Mouse (Mus musculus): Measurements from ENCODE around the gene Prr11. TPM values are rescaled to one million over a fixed set of nuclear protein-coding genes. Genes with fewer than 3 reads are reported as not detected.

Prr11 gene
- 4.7 and 5.9 TPM in 2 replicates for polyA plus RNA-seq (2012; rRNA removed)

DNA sequence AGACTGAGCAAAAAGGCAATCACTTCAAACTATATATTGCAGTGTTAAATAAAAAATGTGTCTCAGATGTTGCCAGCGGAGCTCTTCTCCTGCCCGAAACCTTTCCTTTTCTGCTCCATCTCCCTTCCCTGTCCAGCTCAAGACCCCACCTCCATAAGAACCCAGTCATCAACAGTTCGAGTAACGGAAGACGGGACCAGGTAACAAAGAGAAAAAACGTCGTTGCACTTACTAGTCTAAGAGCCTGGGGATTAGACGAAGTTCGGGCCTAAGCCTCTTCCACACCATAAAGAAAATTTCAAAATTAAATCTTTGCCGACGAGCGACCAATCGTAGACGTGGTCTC, at the start of gene Prr11:
Gene Prr11, minus strand, starts transcription at position 300 of the 346 bp plus-strand sequence.

DNA sequence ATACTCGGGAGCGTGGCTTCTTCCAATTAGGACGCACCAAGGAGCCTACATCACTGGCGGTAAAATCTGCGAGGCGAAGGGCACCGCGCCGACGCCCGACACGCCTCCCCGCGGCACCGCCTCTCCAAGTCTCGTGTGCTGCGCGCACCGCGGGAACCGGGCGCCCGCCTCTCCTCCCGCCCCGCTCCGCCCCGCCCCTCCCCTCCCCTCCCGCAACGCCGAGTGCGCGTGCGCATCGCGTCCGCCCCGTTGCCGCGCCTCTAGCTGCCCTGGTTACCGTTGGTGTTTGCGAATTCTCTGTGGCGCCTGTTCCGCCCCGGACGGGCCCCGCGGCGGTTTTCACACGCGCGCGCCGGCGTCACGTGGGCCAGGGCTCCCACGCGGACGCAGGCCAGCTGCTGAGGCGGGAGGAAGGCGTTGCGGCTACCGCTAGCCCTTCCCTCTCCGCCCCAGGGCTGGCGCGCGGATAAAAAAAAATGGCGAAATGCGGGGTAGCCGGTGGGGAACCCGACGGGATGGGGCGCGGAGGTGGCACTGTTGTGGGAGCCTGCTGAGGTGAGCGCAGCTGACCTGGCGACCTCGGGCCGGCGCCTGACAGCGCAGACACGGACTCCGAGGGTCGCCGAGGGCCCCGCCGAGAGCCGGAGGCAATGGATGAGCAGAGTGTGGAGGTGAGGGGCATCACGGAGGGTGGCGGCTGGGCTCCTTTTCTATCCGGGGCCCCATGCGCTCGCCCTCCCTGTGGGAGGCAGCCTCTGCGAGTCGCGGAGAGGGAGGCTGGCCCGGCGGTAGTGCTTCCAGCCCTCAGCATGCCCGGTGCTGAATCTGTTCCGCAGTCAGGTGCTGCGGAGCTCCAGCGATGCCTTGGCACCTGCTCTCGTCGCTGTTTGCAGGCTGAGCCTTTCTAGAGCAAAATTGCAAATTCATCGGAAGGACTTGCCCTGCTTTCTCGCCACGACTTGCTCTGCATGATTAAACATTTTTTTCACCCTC, 18.6 kb upstream of the Prr11 start, which contains the start of gene Trim37:
Gene Trim37, plus strand, starts transcription at position 254 of the 993 bp plus-strand sequence.

DNA sequence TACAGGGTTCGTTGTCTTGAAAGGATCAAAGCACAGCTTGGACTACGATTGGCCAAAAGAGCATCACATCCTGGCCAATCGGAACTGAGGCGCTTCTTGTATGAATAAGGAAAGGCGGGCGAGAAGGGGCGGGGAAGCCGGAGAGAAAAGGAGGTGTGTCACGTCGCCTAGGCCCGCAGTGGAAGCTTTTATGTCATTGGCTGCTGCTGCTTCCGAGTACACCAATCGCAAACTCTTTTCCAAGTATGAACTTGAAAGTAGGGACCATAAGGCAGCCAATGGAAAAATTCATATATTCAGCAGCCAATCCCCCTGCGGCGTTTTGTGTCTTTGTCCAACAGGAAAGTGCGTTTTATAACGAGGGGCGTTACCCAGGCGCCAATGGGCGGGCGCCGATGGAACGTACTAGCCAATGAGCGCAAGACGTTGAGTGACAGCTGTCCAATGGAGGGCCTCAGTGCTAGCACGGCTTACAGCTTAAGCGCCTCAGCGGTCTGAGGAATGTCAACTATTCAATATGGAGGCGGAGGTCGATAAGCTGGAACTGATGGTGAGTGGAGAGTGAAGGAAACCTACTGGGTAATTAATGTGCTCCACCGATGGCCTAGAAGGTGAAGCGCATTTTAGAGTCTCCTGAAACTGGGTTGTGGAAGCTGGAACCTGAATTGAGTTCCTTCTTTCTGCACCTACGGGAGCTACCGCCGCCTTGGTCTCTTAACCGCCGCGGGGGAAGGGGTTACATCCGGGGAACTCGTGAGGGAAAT, 429 bp upstream of the Prr11 start, which contains the start of gene Ska2:
Gene Ska2, plus strand, starts transcription at position 480 of the 764 bp plus-strand sequence.

DNA sequence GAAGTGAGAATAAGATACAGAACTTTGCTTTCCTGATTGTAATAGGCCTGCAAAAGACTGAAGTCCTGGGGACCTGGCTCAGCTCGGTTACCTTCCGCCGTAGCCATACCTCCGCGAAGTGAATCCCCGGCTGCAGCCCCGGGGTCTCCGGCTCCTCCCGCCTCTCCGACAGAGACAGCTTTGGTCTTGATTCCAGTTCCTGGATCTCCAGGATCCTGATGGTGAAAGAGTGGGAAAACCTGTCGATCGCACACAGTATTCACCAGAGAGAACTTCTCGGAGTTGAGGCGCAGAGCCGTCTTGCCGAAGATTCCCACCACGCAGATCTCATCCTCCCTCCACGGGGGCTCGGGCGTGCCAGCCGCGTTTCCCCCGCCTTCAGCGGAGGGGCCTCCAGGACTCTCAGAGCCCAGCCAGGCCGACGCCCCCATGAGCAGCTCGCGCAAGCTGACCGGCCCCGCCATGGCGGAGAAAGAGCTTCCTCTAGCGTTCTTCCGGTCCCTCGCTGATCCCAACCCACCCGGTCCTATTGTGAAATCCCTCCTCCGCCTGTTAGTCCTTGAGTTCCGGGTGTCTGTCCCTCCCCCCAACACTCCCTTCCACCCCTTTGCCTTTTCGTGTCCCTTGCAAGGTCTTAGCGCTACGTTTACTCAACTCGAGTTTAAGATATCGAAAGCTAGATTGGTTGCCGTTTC, 22.1 kb downstream of the Prr11 start, which contains the start of gene Smg8:
Gene Smg8, minus strand, starts transcription at position 485 of the 695 bp plus-strand sequence.

DNA sequence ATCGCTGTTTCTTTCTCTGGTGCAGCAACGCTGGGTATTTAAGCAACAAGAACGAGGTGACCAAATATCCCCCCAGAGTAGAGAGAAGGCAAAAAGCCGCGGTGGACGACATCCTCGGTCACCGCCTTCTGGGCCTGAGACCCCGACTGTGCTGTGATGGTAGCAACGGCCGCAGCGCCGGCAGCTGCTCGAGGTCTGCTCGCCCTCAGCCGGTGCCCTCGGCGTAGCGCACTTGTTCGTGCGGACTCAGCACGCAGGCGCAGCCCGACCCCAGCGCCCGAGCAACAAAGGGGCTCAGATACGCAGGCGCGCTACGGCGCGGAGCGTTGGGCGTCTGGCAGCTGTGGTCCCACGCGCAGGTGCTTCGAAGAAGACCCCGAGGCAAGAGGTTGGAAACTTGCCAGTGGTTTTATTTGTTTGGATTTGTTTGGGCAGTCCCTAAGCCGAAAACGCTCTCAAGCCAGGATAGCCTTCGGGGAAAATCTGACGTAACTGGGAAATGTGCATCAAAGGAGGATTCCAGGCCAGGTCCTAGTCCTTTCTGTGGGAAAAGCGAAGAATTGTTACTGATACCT, 34.6 kb downstream of the Prr11 start, which contains the start of gene Gdpd1:
Gene Gdpd1, minus strand, starts transcription at position 197 of the 575 bp plus-strand sequence.

Other genes with a start within 250 kb of the Prr11 start
- gene Ypel2, start 115.0 kb downstream of the Prr11 start, polyA plus RNA-seq (2012; rRNA removed), result 2.3 and 2.5 TPM in 2 replicates
- 1.2 and 1.3 TPM in 2 replicates for gene Gdpd1, start 34.6 kb downstream of the Prr11 start, polyA plus RNA-seq (2012; rRNA removed)
- gene Smg8, start 21.9 kb downstream of the Prr11 start, polyA plus RNA-seq (2012; rRNA removed), result 5.3 and 5.6 TPM in 2 replicates
- 10.2 and 10.5 TPM in 2 replicates for gene Ska2, start 526 bp upstream of the Prr11 start, polyA plus RNA-seq (2012; rRNA removed)
- 4.7 and 5.0 TPM in 2 replicates for gene Trim37, start 18.4 kb upstream of the Prr11 start, polyA plus RNA-seq (2012; rRNA removed)